Mouse (Mus musculus) stomach, embryonic 16.5 days (tissue): ENCODE results near the gene Rnf111. TPM values are rescaled to one million over a fixed set of nuclear protein-coding genes. Genes with fewer than 3 reads are reported as not detected.

Experiments used
- ATAC-seq: fragments of 200-750 bp; cut with Nextera tagmentation; 2 replicates; pipeline ENCODE4 v1.8.0; 2017; ENCODE audit warnings: moderate number of reproducible peaks, moderate TSS enrichment; ENCODE audit not compliant: insufficient read depth, low FRiP score
- H3K27ac ChIP-seq: fragments of 300-500 bp; sonication (generic); 2 replicates; pipeline ENCODE4 v1.5.1; 2014; ENCODE audit warnings: low read length
- H3K27me3 ChIP-seq: fragments of 300-500 bp; sonication (generic); 2 replicates; pipeline ENCODE4 v1.6.1; 2014; ENCODE audit warnings: low read length, control low read depth, mixed read lengths; ENCODE audit not compliant: control insufficient read depth, insufficient read depth
- H3K36me3 ChIP-seq: fragments of 300-500 bp; sonication (generic); 2 replicates; pipeline ENCODE4 v1.6.1; 2014; ENCODE audit warnings: low read length; ENCODE audit not compliant: control insufficient read depth, insufficient read depth
- H3K4me1 ChIP-seq: fragments of 300-500 bp; sonication (generic); 2 replicates; pipeline ENCODE4 v1.6.1; 2014; ENCODE audit warnings: low read length, control low read depth, mixed read lengths; ENCODE audit not compliant: control insufficient read depth, insufficient read depth
- H3K4me2 ChIP-seq: fragments of 300-500 bp; sonication (generic); 2 replicates; pipeline ENCODE4 v1.6.1; 2014; ENCODE audit warnings: low read depth, low read length, mixed read lengths
- H3K4me3 ChIP-seq: fragments of 300-500 bp; sonication (generic); replicated peaks from 2 replicates; pipeline ENCODE4 v1.5.1; 2014; ENCODE audit warnings: mild to moderate bottlenecking, low read length
- H3K9ac ChIP-seq: fragments of 300-500 bp; sonication (generic); 2 replicates; pipeline ENCODE4 v1.6.1; 2014; ENCODE audit warnings: low read length
- H3K9me3 ChIP-seq: fragments of 300-500 bp; sonication (generic); replicated peaks from 2 replicates; pipeline ENCODE4 v1.6.1; 2016; ENCODE audit warnings: low read length, control low read depth; ENCODE audit not compliant: control insufficient read depth
- WGBS: fragments of 180-500 bp; shearing (Covaris S2); extraction: QIAGEN DNeasy Blood & Tissue Kit; methylation state at CpG from one replicate; pipeline ENCODE4 v1.1.7; 2014; 5-methylcytosine and 5-hydroxymethylcytosine counted together
- polyA plus RNA-seq: library from polyadenylated mRNA; unstranded; fragments of >200 nt; fragmentation: Nextera tagmentation; extraction: Ambion mirVana; gene quantifications from 2 replicates; pipeline ENCODE4 v1.2.1, GENCODE M21; 2015

The Rnf111 gene
- polyA plus RNA-seq, 1 experiment from 2014 or later = 20.6 TPM

- Histone ChIP-seq H3K27me3 (no peaks in the 10 kb centered on the region), H3K9me3 (no peaks in the 10 kb centered on the region), H3K4me3 (peak within 1 kb of the TSS; percentile 80), H3K27ac (peak within 1 kb of the TSS; percentile 70), H3K9ac (peak within 1 kb of the TSS; percentile 87), H3K4me2 (peak within 1 kb of the TSS; percentile 89), H3K4me1 (peaks cover 11% of the 10 kb centered on the region; the same call in 1 of the 2 replicates), H3K36me3 (peaks cover 12% of the 10 kb centered on the region; the same call in 1 of the 2 replicates)
- WGBS = 3% methylated on average over 45 of the region's 45 CpGs
- ATAC-seq = peak; percentile 96
Observed at GRCm38 (mm10) chr9:70421257-70422056, 82.1 kb downstream of the Rnf111 start, which contains the start of gene Ccnb2. Ccnb2 (minus strand) TSS chr9:70421547.

GRCm38 (mm10) chr9:70416412-70416811 is 87.1 kb downstream of the Rnf111 start:
- 82% methylated on average over 3 of the region's 3 CpGs for WGBS
- H3K4me3 ChIP-seq = no peak overlapping the region
- H3K36me3 ChIP-seq = peaks cover 20% of the 10 kb centered on the region; the same call in 1 of the 2 replicates
- 0 out of 2 replicates have a peak, but pooled peaks cover 6% of the 10 kb centered on the region for H3K4me1 ChIP-seq
- no peak for ATAC-seq
- H3K27me3 ChIP-seq = no peaks in the 10 kb centered on the region
- H3K4me2 ChIP-seq = no peak overlapping the region
- H3K27ac ChIP-seq = no peak overlapping the region
- no peak overlapping the region for H3K9ac ChIP-seq
- no peaks in the 10 kb centered on the region for H3K9me3 ChIP-seq

- no peak for ATAC-seq
- Histone ChIP-seq H3K36me3 (peaks cover 30% of the 10 kb centered on the region), H3K4me1 (0 out of 2 replicates have a peak, but pooled peaks cover 5% of the 10 kb centered on the region), H3K27ac (no peak overlapping the region), H3K9me3 (no peaks in the 10 kb centered on the region), H3K27me3 (no peaks in the 10 kb centered on the region), H3K4me2 (no peak overlapping the region), H3K9ac (no peak overlapping the region), H3K4me3 (no peak overlapping the region)
- WGBS = 90% methylated on average over 7 of the region's 7 CpGs
Observed at GRCm38 (mm10) chr9:70413038-70413437, 90.5 kb downstream of the Rnf111 start.

GRCm38 (mm10) chr9:70410668-70411067 is 92.9 kb downstream of the Rnf111 start:
- Histone ChIP-seq H3K27me3 (no peaks in the 10 kb centered on the region), H3K27ac (0 out of 2 replicates have a peak overlapping the region, but pooled peaks have one; percentile 22), H3K36me3 (peaks cover 25% of the 10 kb centered on the region), H3K4me1 (0 out of 2 replicates have a peak, but pooled peaks cover 5% of the 10 kb centered on the region), H3K4me3 (no peak overlapping the region), H3K9me3 (no peaks in the 10 kb centered on the region), H3K9ac (no peak overlapping the region), H3K4me2 (no peak overlapping the region)
- 56% methylated on average over 11 of the region's 11 CpGs for WGBS
- ATAC-seq = no peak

- Histone ChIP-seq H3K27me3 (no peaks in the 10 kb centered on the region), H3K4me3 (no peak overlapping the region), H3K4me1 (0 out of 2 replicates have a peak, but pooled peaks cover 5% of the 10 kb centered on the region), H3K4me2 (no peak overlapping the region), H3K27ac (no peak overlapping the region), H3K9me3 (no peaks in the 10 kb centered on the region), H3K9ac (no peak overlapping the region), H3K36me3 (peaks cover 25% of the 10 kb centered on the region)
- WGBS = 95% methylated on average over 8 of the region's 8 CpGs
- ATAC-seq = no peak
Observed at GRCm38 (mm10) chr9:70409743-70410142, 93.8 kb downstream of the Rnf111 start.

GRCm38 (mm10) chr9:70408791-70409190 is 94.7 kb downstream of the Rnf111 start:
- 91% methylated on average over 3 of the region's 3 CpGs for WGBS
- 0 out of 2 replicates have a peak, but pooled peaks cover 5% of the 10 kb centered on the region for H3K4me1 ChIP-seq
- H3K27me3 ChIP-seq = no peaks in the 10 kb centered on the region
- no peak overlapping the region for H3K4me2 ChIP-seq
- no peak overlapping the region for H3K4me3 ChIP-seq
- H3K9me3 ChIP-seq = no peaks in the 10 kb centered on the region
- no peak overlapping the region for H3K27ac ChIP-seq
- ATAC-seq = no peak
- no peak overlapping the region for H3K9ac ChIP-seq
- peaks cover 23% of the 10 kb centered on the region for H3K36me3 ChIP-seq

GRCm38 (mm10) chr9:70406596-70406995 is 96.9 kb downstream of the Rnf111 start:
- Histone ChIP-seq H3K4me3 (no peak overlapping the region), H3K4me1 (0 out of 2 replicates have a peak, but pooled peaks cover 5% of the 10 kb centered on the region), H3K27me3 (no peaks in the 10 kb centered on the region), H3K9me3 (no peaks in the 10 kb centered on the region), H3K36me3 (peaks cover 18% of the 10 kb centered on the region), H3K27ac (no peak overlapping the region), H3K9ac (no peak overlapping the region), H3K4me2 (no peak overlapping the region)
- WGBS = 84% methylated on average over 3 of the region's 3 CpGs
- no peak for ATAC-seq

GRCm38 (mm10) chr9:70401937-70402539 is 101.5 kb downstream of the Rnf111 start:
- Histone ChIP-seq H3K27ac (no peak overlapping the region), H3K9me3 (no peaks in the 10 kb centered on the region), H3K4me2 (no peak overlapping the region), H3K4me3 (no peak overlapping the region), H3K4me1 (no peaks in the 10 kb centered on the region), H3K27me3 (no peaks in the 10 kb centered on the region), H3K9ac (no peak overlapping the region), H3K36me3 (peaks cover 2% of the 10 kb centered on the region; the same call in 1 of the 2 replicates)
- WGBS = 87% methylated on average over 8 of the region's 8 CpGs
- no peak for ATAC-seq

GRCm38 (mm10) chr9:70396083-70396482 is 107.4 kb downstream of the Rnf111 start:
- no peak for ATAC-seq

More at GRCm38 (mm10) chr9:70396083-70396482, 107.4 kb downstream of the Rnf111 start:
- Histone ChIP-seq H3K9me3 (no peaks in the 10 kb centered on the region), H3K27ac (no peak overlapping the region), H3K27me3 (no peaks in the 10 kb centered on the region), H3K9ac (no peak overlapping the region), H3K4me1 (no peaks in the 10 kb centered on the region), H3K4me3 (no peak overlapping the region), H3K4me2 (no peak overlapping the region), H3K36me3 (0 out of 2 replicates have a peak, but pooled peaks cover 8% of the 10 kb centered on the region)
- 89% methylated on average over 2 of the region's 2 CpGs for WGBS
